In the genomic region with DNA sequence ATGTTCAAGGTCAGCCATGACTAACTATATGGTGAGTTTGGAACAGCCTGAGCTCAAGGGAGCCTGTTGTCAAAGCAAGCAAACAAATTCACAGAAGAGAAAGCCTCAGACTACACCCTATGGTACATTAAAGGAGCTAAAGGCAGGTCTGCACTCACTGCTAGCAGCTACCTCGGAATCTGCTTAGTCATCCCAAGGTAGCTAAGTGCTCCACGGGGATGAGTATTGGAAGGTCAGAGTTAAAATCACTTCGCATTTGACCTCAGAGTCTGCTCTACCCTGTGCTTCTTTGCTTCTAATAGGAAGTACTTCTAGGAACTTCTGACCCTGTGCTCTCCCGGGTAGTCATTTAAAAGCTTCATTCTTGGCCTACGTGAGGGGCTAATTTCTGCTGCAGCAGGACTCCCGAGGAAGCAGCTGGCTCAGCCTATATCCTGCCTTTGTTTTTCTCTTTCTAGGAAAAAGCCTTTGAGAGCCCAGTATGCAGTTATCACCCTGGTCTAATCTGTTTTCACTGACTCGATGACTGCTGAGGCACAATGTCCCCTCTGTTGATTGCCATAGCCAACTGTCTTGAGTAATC, we compare ENCODE assay signal across 21 mouse cellular contexts.
DNase-seq lines count a peak whose midpoint lies in the region; ATAC-seq and TF ChIP-seq lines count a peak whose summit lies in the region.
"Had no signal": no experiment of that assay in that cellular context is flagged by ENCODE, and none has a peak within 500 bp of the region (broad histone marks: within the 10 kb centered on the region; RNA-seq: fewer than 3 reads in every experiment).

No protein-coding gene starts in this region.

- H3K4me1 ChIP-seq in heart, embryonic 10.5 days, result peaks cover 9% of the 10 kb centered on the region
- H3K4me1 ChIP-seq in lung, embryonic 14.5 days (ENCODE audit: insufficient read depth), result no peaks in the 10 kb centered on the region
- H3K4me1 ChIP-seq in liver, embryonic 11.5 days (replicated peaks; ENCODE audit: control insufficient read depth, insufficient read depth, low read length), result no peaks in the 10 kb centered on the region
- H3K4me1 ChIP-seq: hindbrain, embryonic 13.5 days; midbrain, embryonic 12.5 days; neural tube, embryonic 13.5 days had no signal

- H3K36me3 ChIP-seq in heart, embryonic 10.5 days, result no peaks in the 10 kb centered on the region
- no peaks in the 10 kb centered on the region for H3K36me3 ChIP-seq in lung, embryonic 14.5 days (ENCODE audit: insufficient read depth)
- H3K36me3 ChIP-seq in liver, embryonic 11.5 days (ENCODE audit: control insufficient read depth, insufficient read depth, low read length), result no peaks in the 10 kb centered on the region
- H3K36me3 ChIP-seq: hindbrain, embryonic 13.5 days; limb, embryonic 15.5 days; lung, embryonic 15.5 days; midbrain, embryonic 12.5 days; neural tube, embryonic 13.5 days had no signal

- H3K27me3 ChIP-seq in heart, embryonic 10.5 days (ENCODE audit: insufficient read depth, poor library complexity, severe bottlenecking), result no peaks in the 10 kb centered on the region
- H3K27me3 ChIP-seq in lung, embryonic 14.5 days (ENCODE audit: insufficient read depth, low read length), result no peaks in the 10 kb centered on the region
- no peaks in the 10 kb centered on the region for H3K27me3 ChIP-seq in liver, embryonic 11.5 days (replicated peaks; ENCODE audit: control insufficient read depth, insufficient read depth, low read length)
- H3K27me3 ChIP-seq: limb, embryonic 15.5 days; lung, embryonic 15.5 days; neural tube, embryonic 13.5 days had no signal

- no peaks in the 10 kb centered on the region for H3K9me3 ChIP-seq in heart, embryonic 10.5 days
- no peaks in the 10 kb centered on the region for H3K9me3 ChIP-seq in lung, embryonic 14.5 days (ENCODE audit: low read depth, low read length)
- no peaks in the 10 kb centered on the region for H3K9me3 ChIP-seq in liver, embryonic 11.5 days (ENCODE audit: control insufficient read depth, low read length)
- H3K9me3 ChIP-seq: hindbrain, embryonic 13.5 days; limb, embryonic 15.5 days; lung, embryonic 15.5 days; midbrain, embryonic 12.5 days; neural tube, embryonic 13.5 days had no signal

- no peak overlapping the region for H3K4me2 ChIP-seq in lung, embryonic 14.5 days
- no peak overlapping the region for H3K4me2 ChIP-seq in liver, embryonic 11.5 days
- H3K4me2 ChIP-seq: hindbrain, embryonic 13.5 days; limb, embryonic 15.5 days; lung, embryonic 15.5 days; midbrain, embryonic 12.5 days; neural tube, embryonic 13.5 days had no signal

- H3K27ac ChIP-seq in heart, embryonic 10.5 days, result peak overlapping the region; percentile 18; the same call in 1 of the 2 replicates
- H3K27ac ChIP-seq in lung, embryonic 14.5 days (ENCODE audit: low read depth), result no peak overlapping the region
- no peak overlapping the region for H3K27ac ChIP-seq in liver, embryonic 11.5 days (ENCODE audit: low read depth, low read length)
- H3K27ac ChIP-seq: hindbrain, embryonic 13.5 days; limb, embryonic 15.5 days; lung, embryonic 15.5 days; midbrain, embryonic 12.5 days; neural tube, embryonic 13.5 days; stomach, postnatal 0 days had no signal

- TF ChIP-seq CTCF in lung, embryonic 14.5 days (IDR thresholded peaks at IDR 0.05; ENCODE audit: low read depth), result no peak

- no peak for DNase-seq in heart, embryonic 10.5 days (ENCODE audit: low spot score)
- no peak for DNase-seq in heart, postnatal 36 days
- DNase-seq in lung, embryonic 14.5 days, result peak; percentile 43
- no peak for DNase-seq in lung, adult 18-20 months
- peak; percentile 91 for DNase-seq in R1 (ENCODE audit: low read depth, low spot score)
- DNase-seq in lung, postnatal 25 days (ENCODE audit: low spot score), result peak; percentile 30
- DNase-seq in liver, embryonic 11.5 days (ENCODE audit: low spot score), result no peak
- DNase-seq: adrenal gland, adult 8-10 months; cerebellum, adult 11 months; cerebellum, postnatal 14 days; forebrain, postnatal 0 days; kidney, postnatal 36 days; right cerebral cortex, postnatal 25 days; thymus, postnatal 14 days had no signal

- no peak for ATAC-seq in lung, embryonic 14.5 days (ENCODE audit: insufficient read depth)
- no peak for ATAC-seq in CD4-positive, CD25-positive, alpha-beta regulatory T cell, adult 4 months
- ATAC-seq in liver, embryonic 11.5 days (replicated peaks; ENCODE audit: low FRiP score), result no peak
- ATAC-seq: forebrain, postnatal 0 days had no signal

- H3K9ac ChIP-seq in lung, embryonic 14.5 days, result no peak overlapping the region
- no peak overlapping the region for H3K9ac ChIP-seq in liver, embryonic 11.5 days (ENCODE audit: low read depth, low read length)
- H3K9ac ChIP-seq: forebrain, postnatal 0 days; hindbrain, embryonic 13.5 days; limb, embryonic 15.5 days; lung, embryonic 15.5 days; midbrain, embryonic 12.5 days; neural tube, embryonic 13.5 days had no signal

- WGBS in heart, embryonic 10.5 days, result 31% methylated on average over 7 of the region's 7 CpGs
- WGBS in lung, embryonic 14.5 days, result 41% methylated on average over 7 of the region's 7 CpGs
- 33% methylated on average over 7 of the region's 7 CpGs for WGBS in liver, embryonic 11.5 days

- intact Hi-C loops in heart, postnatal 36 days (cut with DNase I), result loop anchor here (5.0 kb wide), 1 partner anchor 38 kb away; no protein-coding TSS in a partner anchor

- H3K4me3 ChIP-seq in heart, embryonic 10.5 days, result no peak overlapping the region
- no peak overlapping the region for H3K4me3 ChIP-seq in lung, embryonic 14.5 days (ENCODE audit: low read depth, low read length)
- no peak overlapping the region for H3K4me3 ChIP-seq in liver, embryonic 11.5 days (ENCODE audit: low read depth, low read length)
- H3K4me3 ChIP-seq: hindbrain, embryonic 13.5 days; limb, embryonic 15.5 days; lung, embryonic 15.5 days; midbrain, embryonic 12.5 days; neural tube, embryonic 13.5 days had no signal

Comparison
In these comparisons a context has a peak if more than half of its experiments do, and no peak if none do; other contexts are left out.
1. DNase-seq: peak in lung, embryonic 14.5 days (single experiment), R1 (single experiment) and lung, postnatal 25 days (single experiment); none in heart, embryonic 10.5 days (single experiment), heart, postnatal 36 days (0 of 2), lung, adult 18-20 months (0 of 2) and liver, embryonic 11.5 days (single experiment).